Mouse (Mus musculus) G1E (cell line): ENCODE results near the gene Acr. TPM values are rescaled to one million over a fixed set of nuclear protein-coding genes. Genes with fewer than 3 reads are reported as not detected.
A peak's percentile ranks its signal among the peaks of the same experiment; 100 is the strongest.

Experiments
- ATAC-seq: 2 replicates; pipeline ENCODE4 v1.8.0; 2016; ENCODE audit warnings: mild to moderate bottlenecking; ENCODE audit not compliant: insufficient number of reproducible peaks, poor library complexity, low FRiP score, severe bottlenecking; ENCODE audit errors: extremely low read depth
- DNase-seq: peaks from one replicate; pipeline ENCODE4 v3.0.0; 2012; ENCODE audit warnings: low spot score
- H3K27me3 ChIP-seq: 2 replicates; pipeline ENCODE4 v1.6.1; 2012; ENCODE audit warnings: mild to moderate bottlenecking, low read length, inconsistent platforms; ENCODE audit not compliant: insufficient read depth
- H3K36me3 ChIP-seq: replicated peaks from 2 replicates; pipeline ENCODE3; 2012; ENCODE audit warnings: mild to moderate bottlenecking, inconsistent platforms
- H3K4me1 ChIP-seq: 2 replicates; pipeline ENCODE4 v1.6.1; 2012; ENCODE audit warnings: low read depth, low read length, inconsistent platforms, mixed read lengths; ENCODE audit not compliant: insufficient read depth
- H3K4me3 ChIP-seq: 2 replicates; pipeline ENCODE4 v1.5.1; 2012; ENCODE audit warnings: low read depth, mild to moderate bottlenecking, inconsistent platforms, low read length, moderate library complexity, mixed read lengths
- H3K9me3 ChIP-seq: replicated peaks from 2 replicates; pipeline ENCODE4 v1.6.1; 2012; ENCODE audit warnings: inconsistent platforms
- CTCF ChIP-seq: IDR thresholded peaks from 2 replicates; pipeline ENCODE4 v1.5.1; 2012; ENCODE audit warnings: low read depth, low read length, inconsistent platforms, mixed read lengths
- GATA1 ChIP-seq: IDR thresholded peaks from 2 replicates; pipeline ENCODE4 v1.6.1; 2012; ENCODE audit warnings: borderline replicate concordance, low read length, inconsistent platforms, mixed read lengths
- GATA2 ChIP-seq: IDR thresholded peaks from 2 replicates; pipeline ENCODE4 v1.6.1; 2012; ENCODE audit warnings: low read depth, low read length, inconsistent platforms, borderline replicate concordance
- POLR2AphosphoS5 ChIP-seq: IDR thresholded peaks from 2 replicates; pipeline ENCODE4 v1.6.1; 2012; ENCODE audit warnings: low read depth, low read length, inconsistent platforms; ENCODE audit not compliant: insufficient replicate concordance
- TAL1 ChIP-seq: conservative IDR thresholded peaks from 2 replicates; pipeline ENCODE4 v1.6.1; 2012; ENCODE audit warnings: low read depth, low read length, inconsistent platforms, mixed read lengths
- polyA plus RNA-seq: library from polyadenylated mRNA; stranded (reverse); fragments of >175 nt; gene quantifications from 2 replicates; pipeline ENCODE4 v1.2.3, GENCODE M21; 2012
- total RNA-seq, 2 experiments: library from RNA; stranded (forward) in 1 of 2; stranded (reverse) in 1 of 2; fragments of 200-1000 nt in 1 of 2; fragments of >200 nt in 1 of 2; fragmentation: Nextera tagmentation in 1 of 2; gene quantifications; 2 replicates each; pipeline ENCODE4 v1.2.3; 2014 to 2017

Gene Acr
- total and polyA plus RNA-seq, 3 experiments, result not detected

DNA sequence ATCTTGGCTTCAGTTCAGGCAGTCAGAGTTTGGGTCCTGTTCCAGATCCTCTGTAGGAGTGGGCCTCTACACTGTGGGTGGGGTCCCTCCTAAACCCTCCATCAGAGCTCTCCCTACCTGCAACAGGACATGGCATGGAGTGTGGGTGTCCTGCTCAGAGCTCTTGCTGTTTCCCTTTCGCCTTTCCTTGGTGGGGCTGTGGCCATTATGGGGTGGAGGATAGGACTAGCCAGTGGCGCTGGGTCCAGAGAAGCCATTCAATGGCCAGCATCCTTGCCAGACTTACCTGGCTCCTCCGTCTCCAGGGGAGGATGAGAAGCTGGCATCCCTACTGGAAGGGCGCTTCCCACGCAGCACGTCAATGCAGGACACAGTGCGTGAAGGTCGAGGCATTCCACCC, 20.8 kb upstream of the Acr start:
- no peaks in the 10 kb centered on the region for H3K27me3 ChIP-seq
- H3K36me3 ChIP-seq, result no peaks in the 10 kb centered on the region
- no peaks in the 10 kb centered on the region for H3K4me1 ChIP-seq
- H3K9me3 ChIP-seq, result peaks cover 30% of the 10 kb centered on the region
- H3K4me3 ChIP-seq, result no peak overlapping the region
- no peak for TF ChIP-seq CTCF
- TF ChIP-seq POLR2AphosphoS5, result no peak
- no peak for TF ChIP-seq GATA1
- no peak for TF ChIP-seq TAL1
- TF ChIP-seq GATA2, result no peak
- ATAC-seq (no peak), DNase-seq (no peak)

DNA sequence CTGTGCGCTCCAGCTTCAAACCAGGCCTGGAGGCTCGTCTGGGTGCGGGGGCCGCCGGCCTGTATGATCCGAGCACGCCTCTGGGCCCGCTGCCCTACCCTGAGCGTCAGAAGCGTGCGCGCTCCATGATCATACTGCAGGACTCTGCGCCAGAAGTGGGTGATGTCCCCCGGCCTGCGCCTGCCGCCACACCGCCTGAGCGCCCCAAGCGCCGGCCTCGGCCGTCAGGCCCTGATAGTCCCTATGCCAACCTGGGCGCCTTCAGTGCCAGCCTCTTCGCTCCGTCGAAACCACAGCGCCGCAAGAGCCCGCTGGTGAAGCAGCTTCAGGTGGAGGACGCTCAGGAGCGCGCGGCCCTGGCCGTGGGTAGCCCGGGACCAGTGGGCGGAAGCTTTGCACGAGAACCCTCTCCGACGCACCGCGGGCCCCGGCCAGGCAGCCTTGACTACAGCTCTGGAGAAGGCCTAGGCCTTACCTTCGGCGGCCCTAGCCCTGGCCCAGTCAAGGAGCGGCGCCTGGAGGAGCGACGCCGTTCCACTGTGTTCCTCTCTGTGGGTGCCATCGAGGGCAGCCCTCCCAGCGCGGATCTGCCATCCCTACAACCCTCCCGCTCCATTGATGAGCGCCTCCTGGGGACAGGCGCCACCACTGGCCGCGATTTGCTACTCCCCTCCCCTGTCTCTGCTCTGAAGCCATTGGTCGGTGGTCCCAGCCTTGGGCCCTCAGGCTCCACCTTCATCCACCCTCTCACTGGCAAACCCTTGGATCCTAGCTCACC, 20.1 kb upstream of the Acr start:
- no peaks in the 10 kb centered on the region for H3K27me3 ChIP-seq
- TF ChIP-seq TAL1, result no peak
- no peak for TF ChIP-seq CTCF
- TF ChIP-seq GATA2, result no peak
- no peak for TF ChIP-seq GATA1
- TF ChIP-seq POLR2AphosphoS5, result no peak

DNA sequence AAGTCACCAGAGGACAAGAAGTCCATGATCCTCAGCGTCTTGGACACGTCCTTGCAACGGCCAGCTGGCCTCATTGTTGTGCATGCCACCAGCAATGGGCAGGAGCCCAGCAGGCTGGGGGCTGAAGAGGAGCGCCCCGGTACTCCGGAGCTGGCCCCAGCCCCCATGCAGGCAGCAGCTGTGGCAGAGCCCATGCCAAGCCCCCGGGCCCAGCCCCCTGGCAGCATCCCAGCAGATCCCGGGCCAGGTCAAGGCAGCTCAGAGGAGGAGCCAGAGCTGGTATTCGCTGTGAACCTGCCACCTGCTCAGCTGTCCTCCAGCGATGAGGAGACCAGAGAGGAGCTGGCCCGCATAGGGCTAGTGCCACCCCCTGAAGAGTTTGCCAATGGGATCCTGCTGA, 19.3 kb upstream of the Acr start:
- H3K9me3 ChIP-seq, result peaks cover 27% of the 10 kb centered on the region
- TF ChIP-seq GATA1, result no peak
- TF ChIP-seq CTCF, result no peak
- TF ChIP-seq GATA2, result no peak
- no peak for TF ChIP-seq POLR2AphosphoS5
- TF ChIP-seq TAL1, result no peak
- DNase-seq (no peak), ATAC-seq (no peak)
- H3K36me3 ChIP-seq, result no peaks in the 10 kb centered on the region
- no peaks in the 10 kb centered on the region for H3K4me1 ChIP-seq
- H3K4me3 ChIP-seq, result no peak overlapping the region; the same call in 1 of the 2 replicates
- no peaks in the 10 kb centered on the region for H3K27me3 ChIP-seq

More for the DNA sequence above, 20.1 kb upstream of the Acr start:
- no peak for ATAC-seq
- Histone ChIP-seq H3K4me1 (no peaks in the 10 kb centered on the region), H3K4me3 (peak overlapping the region; percentile 1; the same call in 1 of the 2 replicates), H3K9me3 (peaks cover 28% of the 10 kb centered on the region), H3K36me3 (no peaks in the 10 kb centered on the region)
- no peak for DNase-seq

- no peak for ATAC-seq
- Histone ChIP-seq H3K4me3 (no peak overlapping the region), H3K4me1 (no peaks in the 10 kb centered on the region), H3K27me3 (peaks cover 3% of the 10 kb centered on the region; the same call in 1 of the 2 replicates), H3K9me3 (peaks cover 38% of the 10 kb centered on the region), H3K36me3 (no peaks in the 10 kb centered on the region)
- no peak for DNase-seq
- no peak for TF ChIP-seq GATA2
- no peak for TF ChIP-seq CTCF
- TF ChIP-seq TAL1, result no peak
- TF ChIP-seq GATA1, result no peak
- TF ChIP-seq POLR2AphosphoS5, result no peak
Measured at GRCm38 (mm10) chr15:89550506-89550905, 17.6 kb upstream of the Acr start.

- H3K4me3 ChIP-seq, result no peak overlapping the region
- peaks cover 3% of the 10 kb centered on the region; the same call in 1 of the 2 replicates for H3K27me3 ChIP-seq
- DNase-seq (no peak), ATAC-seq (no peak)
- no peak for TF ChIP-seq CTCF
- no peak for TF ChIP-seq GATA2
- TF ChIP-seq TAL1, result no peak
- TF ChIP-seq POLR2AphosphoS5, result no peak
- TF ChIP-seq GATA1, result no peak
- no peaks in the 10 kb centered on the region for H3K4me1 ChIP-seq
- no peaks in the 10 kb centered on the region for H3K36me3 ChIP-seq
- peaks cover 47% of the 10 kb centered on the region for H3K9me3 ChIP-seq
Measured at GRCm38 (mm10) chr15:89551733-89552132, 16.4 kb upstream of the Acr start.

DNA sequence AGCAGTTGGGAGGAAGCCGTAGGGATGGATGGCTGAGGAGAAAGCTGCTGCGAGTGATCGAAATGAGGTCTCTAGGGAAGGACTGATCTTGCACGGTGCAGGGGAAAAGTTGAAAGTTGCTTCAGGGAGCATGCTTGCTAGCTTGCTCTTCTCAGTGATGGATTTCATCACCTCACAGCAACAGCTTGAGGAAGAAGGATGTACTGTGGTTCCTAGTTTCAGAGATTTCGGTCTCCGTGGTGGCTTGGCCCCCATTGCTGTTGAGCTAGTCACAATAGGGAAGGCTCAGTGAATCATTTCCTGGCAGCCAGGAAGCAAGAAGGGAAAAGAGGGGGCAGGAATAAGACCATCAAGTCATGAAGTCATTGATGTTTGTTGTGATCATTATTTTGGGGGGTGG, 12.5 kb upstream of the Acr start:
- peaks cover 3% of the 10 kb centered on the region; the same call in 1 of the 2 replicates for H3K27me3 ChIP-seq
- TF ChIP-seq POLR2AphosphoS5 (no peak), TAL1 (no peak), GATA2 (no peak), CTCF (no peak), GATA1 (no peak)

More for the DNA sequence above, 12.5 kb upstream of the Acr start:
- no peak for ATAC-seq
- no peaks in the 10 kb centered on the region for H3K36me3 ChIP-seq
- peaks cover 43% of the 10 kb centered on the region for H3K9me3 ChIP-seq
- no peaks in the 10 kb centered on the region; the same call in 1 of the 2 replicates for H3K4me1 ChIP-seq
- no peak overlapping the region for H3K4me3 ChIP-seq
- DNase-seq, result no peak
